Mouse (Mus musculus) lung, adult 18-20 months (tissue): ENCODE measurements around the gene Fam172a.

Experiments
- DNase-seq, 2 experiments: peaks; one replicate each; pipeline ENCODE4 v3.0.0; 2022; ENCODE audit warnings: mixed read lengths in 2 of 2

Fam172a gene

DNA sequence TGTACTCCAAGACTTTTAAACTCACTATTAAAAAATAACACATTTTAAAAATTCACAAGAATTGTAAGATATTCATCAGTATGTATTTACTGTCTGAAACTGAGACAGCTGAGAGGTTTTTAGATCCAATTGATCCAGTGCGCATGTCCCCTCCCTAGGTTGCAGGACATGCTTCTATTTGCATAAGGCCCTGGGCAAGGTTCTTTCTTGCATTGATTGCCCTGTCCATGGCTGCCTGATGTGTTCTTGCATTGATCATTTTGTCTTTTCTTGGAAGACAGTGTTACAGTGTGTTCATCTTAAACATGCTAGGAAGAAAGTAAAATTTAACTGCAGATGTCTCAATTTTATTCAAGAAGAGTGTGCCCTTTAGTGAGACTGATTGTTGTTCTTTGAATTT, 275.3 kb downstream of the Fam172a start:
- DNase-seq = no peak

DNA sequence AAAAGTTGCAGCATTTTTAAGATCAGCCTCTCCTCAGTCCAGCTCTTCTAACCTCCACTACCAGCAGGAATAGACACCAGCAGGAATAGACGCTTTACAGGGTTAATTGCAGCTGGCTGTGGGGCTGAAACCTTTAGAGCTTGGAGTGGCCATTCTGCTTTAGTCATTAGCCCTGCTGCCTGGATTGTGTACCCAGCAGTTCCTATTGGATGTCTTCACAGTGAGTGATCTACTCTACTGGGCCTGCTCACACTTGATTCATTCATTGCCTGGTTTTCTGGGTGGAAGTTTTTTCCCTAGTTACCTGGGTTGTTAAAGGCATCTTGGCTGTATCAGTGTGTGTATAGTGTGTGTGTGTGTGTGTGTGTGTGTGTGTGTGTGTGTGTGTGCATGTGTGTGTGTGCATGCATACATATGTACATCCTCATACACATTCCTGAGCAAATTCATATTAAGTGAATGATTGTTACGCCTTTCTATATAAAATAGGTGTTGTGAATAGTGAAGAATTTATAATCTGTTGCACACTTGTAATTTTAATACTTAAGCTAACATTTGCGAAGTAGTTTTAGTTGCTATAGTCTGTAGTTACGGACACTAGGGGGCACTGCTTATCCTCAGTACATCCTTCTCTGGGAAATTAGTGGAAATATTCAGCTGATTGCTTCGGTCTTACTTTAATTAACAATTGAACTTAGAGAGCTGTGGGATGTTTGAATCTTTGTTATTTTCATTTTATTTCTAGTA, 280.4 kb downstream of the Fam172a start:
- DNase-seq = peak in 1 of 2 experiments; percentile 13

DNA sequence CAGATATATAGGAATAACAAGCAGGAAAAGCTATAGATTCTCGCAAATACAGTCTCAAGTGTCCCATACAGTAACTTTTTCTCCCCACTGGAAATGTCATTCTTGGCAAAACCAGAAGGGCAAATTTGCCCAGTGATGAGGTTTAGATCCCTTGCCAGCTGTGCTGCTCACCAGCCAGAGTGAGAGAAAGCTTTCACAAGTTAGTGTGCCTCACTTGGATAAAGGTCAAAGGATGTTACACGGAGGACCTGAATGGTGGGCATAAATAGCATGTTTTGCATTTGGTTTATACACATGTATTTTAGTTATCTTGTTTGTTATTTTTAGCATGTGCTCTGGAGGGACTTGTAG, 281.0 kb downstream of the Fam172a start:
- DNase-seq = no peak

DNA sequence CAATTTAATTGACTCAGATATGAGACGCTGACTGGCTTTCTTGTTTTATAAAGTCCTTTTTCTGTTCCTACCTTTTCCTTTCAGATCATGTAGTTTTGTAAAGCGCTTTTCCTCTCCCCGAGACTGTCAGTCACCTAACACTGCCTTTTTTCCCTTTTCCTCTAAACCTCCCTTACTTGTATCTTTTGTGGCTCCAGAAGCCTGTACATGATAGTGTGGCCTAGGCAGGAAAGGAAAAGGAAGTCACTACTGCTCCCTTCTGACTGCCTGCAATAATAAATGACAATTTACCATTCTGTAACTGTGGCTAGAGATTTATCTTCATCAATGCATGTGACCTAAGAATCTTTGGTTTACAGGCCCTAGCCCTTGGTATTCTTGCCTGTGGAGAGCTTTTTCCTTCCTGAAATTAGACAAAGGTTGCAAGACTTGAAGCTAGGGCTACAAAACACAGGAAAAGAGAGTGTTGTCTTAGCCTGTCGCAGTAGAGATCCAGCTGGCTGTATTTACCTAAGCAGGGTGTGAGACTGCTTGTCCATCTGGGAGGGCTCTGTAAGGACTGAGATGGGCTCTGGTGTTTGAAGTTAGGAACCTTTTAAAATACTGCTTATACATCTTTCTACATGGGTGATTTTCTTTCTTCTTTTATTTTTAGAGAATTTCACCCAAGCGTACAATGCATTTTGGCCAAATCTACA, 289.5 kb downstream of the Fam172a start:
- DNase-seq = no peak

DNA sequence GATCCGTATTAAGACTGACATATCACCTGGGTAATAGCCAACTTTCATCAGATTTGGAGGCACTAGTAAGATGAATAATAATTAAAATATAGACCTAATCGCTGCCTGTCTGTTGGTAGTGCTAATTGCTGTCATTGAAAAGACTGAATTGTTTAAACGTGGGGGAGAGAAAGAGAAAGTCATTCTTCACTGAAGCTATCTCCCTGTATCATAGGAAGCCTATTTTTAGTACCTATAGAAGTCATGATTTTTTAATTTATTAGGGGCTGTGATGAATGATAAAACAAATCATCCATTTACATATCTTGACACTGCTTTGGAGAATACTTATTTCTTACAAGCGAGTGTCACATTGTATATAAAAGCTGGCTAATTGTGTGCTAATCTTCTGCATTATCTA, 302.8 kb downstream of the Fam172a start:
- DNase-seq = no peak

DNA sequence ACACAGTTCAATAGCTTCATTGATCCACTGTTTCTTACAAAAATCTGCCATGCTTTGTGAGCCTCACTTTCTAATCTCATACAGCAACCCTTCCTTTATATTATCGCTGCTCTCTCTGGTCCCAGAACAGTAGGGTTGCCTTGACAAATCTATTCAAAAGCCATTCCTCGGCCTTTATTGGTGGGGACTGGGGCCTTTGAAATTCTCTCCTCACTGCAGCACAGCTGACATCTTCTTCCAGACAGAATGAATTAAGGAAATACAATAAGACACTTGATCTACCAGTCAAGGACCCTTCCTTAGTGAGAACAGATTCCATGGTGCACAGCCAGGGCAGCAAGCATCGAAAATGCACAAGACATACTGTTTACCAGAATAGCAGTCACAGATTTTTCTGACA, 303.5 kb downstream of the Fam172a start:
- DNase-seq = no peak

DNA sequence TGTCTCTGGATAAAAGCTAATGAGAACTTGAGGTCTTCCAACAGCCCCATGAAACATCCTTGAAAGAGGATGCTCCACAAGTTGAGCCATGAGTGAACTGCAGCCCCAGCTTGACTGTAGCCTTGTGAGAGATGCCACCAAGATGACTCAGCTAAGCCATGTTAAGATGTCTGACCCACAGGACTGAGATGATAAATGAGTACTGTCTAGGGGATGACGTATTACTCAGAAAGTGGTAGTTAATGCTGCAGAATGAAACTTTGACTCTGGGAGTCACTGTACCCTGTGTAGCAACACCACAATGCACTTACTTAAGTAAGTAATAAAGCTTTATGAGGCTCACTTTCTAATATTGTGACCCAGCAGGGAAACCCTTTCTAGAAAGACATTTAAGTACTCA, 308.3 kb downstream of the Fam172a start:
- no peak for DNase-seq

DNA sequence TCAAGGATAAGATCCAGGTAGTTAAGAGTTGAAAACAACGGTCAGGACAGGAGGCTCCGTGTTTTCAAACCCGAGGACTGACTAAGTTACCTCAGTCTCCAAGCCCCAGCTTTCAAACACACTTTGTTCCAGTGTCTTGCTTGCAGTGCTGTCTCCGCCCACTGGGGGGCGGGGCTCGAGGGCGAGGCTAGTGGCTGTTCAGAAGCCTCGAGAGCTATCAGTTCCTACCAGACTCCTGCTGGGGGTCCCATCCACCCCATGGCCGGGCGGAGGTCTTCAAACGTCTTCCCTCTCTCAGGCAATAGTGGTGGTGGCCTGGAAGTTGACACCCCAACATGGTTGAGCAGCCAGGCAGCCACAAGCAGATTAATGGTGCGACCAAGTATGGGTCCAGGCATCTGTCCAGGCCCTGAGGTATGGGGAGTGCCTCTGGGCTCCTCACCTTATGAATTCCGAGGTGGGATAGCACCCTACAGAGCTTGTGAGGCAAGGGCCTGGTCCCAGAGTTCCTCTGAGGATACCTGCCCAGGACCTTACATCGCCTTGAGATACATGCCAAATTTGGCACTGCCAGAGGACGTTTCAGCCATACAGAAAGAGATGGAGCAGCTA, 323.0 kb downstream of the Fam172a start, which contains the start of gene Pou5f2:
Gene Pou5f2 (plus strand): TSS at position 220 of the 612 bp plus-strand sequence.
- peak in 1 of 2 experiments; percentile 4 for DNase-seq

DNA sequence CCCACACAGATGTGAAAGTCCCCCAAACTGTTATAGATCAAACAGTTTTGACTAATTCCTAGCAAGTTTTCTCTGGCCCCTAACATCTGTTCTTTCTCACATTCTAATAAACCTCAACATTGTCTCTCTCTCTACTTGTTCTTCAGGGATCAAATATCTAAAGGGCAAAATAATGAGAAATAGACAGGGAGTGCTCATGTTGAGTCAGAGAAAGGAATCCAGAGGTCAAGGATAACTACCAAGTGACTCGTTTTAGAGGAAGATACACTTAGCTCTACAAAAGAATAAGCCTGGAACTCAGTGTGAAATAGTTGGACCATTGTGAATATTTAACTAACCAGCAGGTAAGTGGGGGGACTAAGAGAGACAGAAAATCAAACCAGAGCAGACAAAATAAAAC, 331.0 kb downstream of the Fam172a start:
- no peak for DNase-seq

DNA sequence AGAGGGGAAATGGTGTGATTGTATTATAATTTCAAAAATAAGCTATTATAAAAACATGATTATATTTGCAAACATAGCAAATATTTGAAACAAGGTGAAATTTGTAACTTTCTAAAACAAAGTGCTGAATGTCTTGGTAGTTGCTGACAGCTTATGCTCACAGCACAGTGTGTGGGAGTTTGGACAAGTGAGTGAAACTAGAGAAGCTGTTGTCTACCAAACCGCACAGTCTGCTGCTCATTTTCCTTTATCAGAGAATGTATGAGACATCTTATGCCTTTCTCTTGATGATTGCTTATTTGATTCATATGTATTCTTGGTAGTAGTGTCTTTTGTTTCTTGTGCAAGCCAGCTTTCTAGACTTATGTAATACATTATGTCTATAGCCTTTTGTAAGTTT, 335.4 kb downstream of the Fam172a start:
- DNase-seq = no peak

DNA sequence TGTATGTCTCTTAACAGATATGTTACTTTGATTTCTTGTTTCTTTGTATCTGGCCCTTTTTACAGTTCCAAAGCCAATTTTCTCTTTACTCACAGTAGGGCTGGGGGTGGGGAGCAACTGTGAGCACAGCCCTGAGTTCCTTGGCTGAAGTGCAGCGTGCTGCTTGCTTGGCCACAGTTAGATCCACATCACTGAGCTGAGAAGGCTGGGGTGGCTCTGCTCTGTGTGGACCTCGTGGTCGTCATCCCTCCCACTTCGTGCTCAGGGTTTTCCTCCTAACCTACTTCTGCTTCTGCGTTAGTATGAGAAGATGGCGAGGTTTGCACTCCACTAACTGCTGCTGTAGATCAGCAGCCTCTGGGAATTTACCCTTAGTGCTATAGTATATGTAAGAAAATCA, 341.4 kb downstream of the Fam172a start:
- no peak for DNase-seq

DNA sequence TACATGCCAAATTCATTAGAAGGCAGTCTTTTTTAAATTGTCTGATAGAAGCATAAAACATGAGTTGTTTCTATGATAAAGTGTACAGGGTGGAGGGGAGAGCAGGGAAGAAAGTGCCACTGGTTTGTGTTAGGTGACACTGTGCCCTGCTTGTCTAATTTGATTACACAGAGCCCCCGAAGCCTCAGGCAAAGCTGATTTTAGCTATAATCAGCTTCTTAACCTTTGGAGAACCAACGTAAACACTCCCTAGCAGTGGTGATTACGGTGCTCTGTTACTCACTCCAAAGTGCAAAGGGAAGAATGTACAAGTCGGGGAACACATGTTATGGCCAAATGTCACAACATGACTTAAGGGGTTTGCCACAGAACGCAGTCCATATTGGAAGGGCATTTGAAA, 343.3 kb downstream of the Fam172a start:
- DNase-seq = no peak

DNA sequence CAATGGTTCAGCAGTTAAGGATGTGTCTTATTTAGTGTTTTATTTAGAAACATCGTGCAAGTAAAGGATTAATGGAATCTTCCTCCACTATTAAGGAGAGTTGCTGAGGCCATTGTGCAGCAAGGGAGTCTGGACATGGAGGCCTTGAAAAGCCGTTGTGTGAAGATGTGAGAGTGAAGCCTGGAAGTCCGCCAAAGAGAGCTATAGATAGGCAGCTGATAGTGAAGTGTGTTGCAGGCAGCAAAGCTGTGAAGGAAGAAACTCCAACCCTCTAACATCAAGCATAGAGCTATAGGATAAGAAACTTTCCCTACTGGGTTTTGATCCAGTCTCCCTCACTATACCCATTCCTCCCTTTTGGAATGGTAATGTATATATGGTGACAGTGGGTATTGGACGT, 385.9 kb downstream of the Fam172a start:
- no peak for DNase-seq

DNA sequence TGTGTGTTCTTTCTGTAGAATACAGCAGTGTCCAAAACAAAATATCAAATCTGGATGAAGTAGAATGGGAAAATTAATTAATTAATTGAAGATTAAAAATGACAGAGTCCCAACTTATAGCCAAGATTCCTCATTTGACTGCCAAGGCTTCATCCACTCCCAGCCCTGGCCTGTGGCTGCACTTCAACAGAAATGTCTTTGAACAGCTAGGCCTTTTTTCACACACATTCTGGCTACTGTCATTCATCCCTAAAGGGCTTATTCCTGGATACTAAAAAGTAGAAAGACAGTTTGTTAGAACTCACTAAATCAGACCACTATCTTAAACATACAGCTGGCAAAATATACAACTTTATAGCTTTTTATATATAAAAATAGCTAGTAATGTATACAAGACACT, 388.9 kb downstream of the Fam172a start:
- DNase-seq = no peak

DNA sequence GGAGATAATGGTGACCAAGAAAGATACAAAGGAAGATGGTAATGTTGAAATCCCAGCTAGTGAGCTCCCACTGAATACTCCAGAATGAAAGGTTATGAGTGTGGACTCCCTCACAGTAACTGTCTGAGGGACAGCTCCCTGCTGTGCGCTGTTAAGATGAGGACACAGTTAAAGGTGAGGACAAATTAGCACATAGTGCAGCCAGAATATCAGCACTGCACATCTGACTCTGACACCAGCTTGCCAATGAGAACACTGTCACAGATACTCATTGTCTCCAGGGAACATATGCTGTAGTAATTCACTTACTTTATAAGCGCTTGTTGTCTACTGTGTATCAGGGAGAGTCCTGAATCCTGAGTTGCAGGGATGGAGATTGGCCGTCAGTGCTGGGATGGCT, 390.1 kb downstream of the Fam172a start:
- DNase-seq = no peak

DNA sequence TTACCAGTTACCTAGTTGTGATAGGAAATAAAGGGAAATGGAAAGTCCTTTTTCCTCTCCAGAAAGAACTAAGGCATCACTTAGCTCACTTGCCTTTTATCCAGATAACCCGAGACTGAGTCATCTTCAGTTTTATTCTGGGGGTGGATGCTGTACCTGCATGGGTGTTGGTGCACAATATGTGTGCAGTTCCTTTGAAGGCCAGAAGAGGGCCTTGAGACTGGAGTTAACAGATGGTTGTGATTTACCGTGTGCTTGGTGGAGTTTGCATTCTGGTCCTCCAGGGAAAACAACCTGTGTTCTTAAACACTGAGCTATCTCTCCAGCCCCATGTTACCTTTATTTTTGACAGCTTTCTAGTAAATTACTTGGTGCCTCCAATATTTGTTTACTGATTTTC, 392.5 kb downstream of the Fam172a start:
- no peak for DNase-seq

DNA sequence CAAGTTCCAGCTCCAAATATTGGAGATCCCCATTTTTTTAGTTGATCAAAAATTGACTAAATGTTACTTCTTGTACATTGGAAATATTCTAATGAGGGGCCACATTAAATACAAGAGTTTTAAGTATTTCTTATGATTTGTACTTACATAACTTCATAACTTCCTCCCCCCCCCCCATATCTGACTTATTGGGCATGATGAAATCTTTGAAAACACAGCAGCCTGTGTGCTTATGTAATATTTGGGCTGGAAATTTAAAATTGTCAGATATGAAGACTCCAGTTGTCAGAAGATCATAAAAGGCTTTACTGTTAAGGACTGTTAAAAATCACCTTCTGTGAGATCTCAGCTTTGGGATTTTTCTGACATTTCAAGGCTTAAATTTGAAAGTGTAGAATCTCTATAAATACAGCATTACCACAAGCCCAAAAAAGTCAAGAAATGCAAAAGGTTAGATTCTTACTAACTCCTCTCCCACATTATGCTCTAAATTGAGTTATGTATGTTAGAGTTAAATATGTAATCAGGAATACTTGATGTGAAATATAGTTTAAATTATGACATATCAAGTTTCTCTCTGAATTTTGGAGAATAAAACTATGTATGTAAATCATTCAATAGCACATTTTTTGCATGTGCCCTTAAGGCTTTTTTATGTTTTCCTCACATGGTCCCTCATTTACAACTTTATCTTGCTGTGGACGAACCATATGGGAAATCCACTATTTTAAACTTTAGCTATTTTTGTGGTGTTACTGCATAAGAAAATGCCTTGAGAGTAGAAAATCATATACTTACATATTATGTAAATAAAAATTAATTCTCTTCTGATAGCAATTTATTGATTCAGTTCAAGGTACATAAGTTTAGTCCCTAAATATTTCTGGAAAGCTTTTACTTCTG, 393.5 kb downstream of the Fam172a start:
- DNase-seq = no peak

DNA sequence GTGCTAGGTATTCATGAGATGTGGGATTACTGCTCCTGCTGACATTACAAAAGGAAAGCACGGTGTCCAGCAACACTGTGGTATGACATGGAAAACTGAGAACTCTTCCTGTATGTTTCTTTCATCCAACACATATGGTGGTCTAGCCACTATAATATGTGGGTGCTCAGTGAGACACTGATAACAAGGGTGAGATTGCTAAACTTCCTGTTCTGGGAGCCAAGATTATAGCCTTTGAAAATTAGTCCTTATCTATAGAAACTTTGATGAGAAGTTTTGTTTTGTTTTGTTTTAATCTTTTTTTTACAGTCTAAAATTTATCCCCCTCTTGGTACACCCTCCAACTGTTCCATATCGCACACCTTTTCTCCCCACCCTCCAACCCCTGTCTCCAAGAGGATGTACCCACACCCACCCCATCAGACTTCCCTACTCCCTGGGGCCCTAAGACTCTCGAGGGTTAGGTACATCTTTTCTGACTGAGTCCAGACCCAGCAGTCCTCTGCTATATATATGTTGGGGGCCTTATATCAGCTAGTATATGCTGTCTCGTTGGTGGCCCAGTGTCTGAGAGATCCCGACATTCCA, 397.1 kb downstream of the Fam172a start:
- no peak for DNase-seq

DNA sequence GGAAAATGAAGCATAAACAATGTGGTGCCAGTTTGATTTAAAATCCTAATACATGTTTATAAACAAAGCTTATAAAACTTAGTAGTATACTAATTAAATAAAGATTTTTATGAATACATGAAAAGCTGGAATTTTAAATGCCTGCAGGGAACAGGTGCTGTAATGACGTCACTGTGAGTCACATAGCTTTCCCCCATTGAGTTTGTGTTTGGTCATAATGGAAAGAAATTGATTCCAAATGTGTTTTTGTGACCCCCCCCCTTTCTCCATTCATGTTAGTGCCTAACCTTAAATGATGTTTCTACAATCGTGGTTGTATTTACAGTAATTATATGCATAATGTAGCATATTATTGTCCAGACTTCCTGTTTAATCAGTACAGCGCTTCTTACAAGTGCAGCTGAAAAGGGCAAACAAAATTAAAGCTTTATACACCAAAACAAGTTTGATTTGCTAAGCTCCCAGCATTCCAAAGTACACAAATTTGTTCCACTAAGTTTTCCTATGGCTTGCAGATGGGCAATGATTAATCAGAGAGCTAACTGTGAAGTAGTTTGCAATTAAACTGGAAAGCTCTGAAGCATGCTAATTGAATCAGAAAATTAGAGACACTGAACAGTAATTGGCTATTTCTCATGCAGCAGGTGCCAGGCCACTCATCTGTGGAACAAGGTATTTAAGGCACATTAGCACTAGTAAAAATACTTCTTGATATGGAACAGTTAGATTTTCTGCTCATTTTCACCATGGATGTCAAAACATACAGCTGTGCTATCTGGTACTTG, 398.1 kb downstream of the Fam172a start:
- no peak for DNase-seq

DNA sequence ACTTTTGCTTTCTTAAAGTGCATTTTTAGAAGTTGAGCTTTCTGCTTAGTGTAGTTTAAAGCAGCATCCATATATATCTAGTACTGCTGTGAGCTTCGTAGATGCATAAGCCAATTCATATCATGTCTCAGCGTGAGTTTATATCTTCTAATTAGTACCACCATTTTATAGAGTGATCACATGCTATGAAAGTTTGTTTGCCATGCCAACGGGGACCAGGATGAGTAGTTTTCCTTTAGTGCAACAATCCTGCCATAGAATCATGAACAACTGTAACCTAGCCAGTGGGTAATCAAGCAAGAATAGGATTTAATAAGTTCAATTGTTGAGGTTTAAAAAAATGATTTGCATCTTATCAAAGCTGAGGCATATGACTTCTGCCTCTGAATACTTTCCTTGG, 398.8 kb downstream of the Fam172a start:
- DNase-seq = no peak

DNA sequence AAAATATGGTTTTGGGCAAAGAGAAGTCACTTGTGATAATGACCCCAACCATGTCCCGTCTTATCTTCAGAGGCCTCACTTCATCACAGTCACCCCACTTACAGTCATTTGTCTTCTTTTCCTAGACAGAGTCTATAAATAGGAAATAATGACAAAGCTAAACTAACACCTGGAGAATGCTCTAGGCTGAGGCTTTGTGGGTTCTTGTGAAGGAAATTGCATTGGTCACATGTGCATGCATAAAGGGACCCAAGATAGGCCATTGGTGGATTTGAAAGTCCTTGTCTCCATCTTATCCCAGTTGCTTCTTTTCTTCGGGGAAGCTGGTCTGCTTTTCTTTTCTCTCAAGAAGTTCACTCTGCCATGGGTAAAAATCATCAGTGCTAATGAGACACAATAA, 400.5 kb downstream of the Fam172a start:
- DNase-seq = no peak

DNA sequence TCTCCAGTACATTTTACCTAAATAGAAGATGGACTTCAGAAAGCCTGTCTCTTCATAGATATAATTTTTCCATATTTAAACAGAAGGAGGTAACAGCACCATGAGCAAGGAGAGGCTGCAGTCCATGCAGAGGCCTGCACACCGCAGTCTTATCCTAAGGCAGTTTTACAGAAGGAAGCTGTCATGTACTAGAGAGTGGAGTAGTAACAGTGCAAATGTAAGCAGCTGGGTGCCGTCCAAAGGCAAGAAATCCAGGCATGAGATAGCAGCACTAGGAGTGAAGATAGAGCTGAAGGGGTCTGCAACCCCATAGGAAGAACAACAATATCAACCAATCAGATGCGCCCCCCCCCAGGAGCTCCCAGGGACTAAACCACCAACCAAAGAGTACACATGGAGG, 403.0 kb downstream of the Fam172a start:
- DNase-seq = no peak
